20 mouse cellular contexts compared by ENCODE assay signal in the genomic region with DNA sequence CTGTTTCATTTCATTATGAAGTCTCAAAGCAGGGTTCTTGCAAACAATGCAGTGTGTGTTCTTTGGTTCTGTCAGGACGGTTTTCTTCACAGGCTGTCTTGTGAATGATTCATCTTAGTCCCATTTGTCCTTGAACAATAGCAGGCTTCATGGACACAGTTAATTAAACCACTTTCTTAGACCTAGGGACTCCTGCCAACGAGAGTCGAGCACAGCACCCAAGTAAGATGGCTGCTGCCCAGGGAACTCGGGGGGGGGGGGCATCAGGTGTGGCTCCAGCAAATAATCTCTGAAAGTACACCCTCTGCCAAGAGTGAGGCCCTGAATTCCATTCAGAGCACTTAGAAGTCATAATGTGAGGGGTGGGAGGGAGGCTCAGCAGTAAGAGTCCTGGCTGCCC. TPM values are rescaled to one million over a fixed set of nuclear protein-coding genes. Genes with fewer than 3 reads are reported as not detected.
DNase-seq lines count a peak whose midpoint lies in the region; ATAC-seq and TF ChIP-seq lines count a peak whose summit lies in the region.
"Had no signal": no experiment of that assay in that cellular context is flagged by ENCODE, and none has a peak within 500 bp of the region (broad histone marks: within the 10 kb centered on the region; RNA-seq: fewer than 3 reads in every experiment).

No protein-coding gene starts in this region.

- no peak overlapping the region for H3K4me2 ChIP-seq in forebrain, postnatal 0 days (ENCODE audit: low read depth)
- H3K4me2 ChIP-seq in forebrain, embryonic 16.5 days (ENCODE audit: low read length) = no peak overlapping the region
- H3K4me2 ChIP-seq in midbrain, embryonic 14.5 days (ENCODE audit: low read length) = no peak overlapping the region
- no peak overlapping the region for H3K4me2 ChIP-seq in midbrain, embryonic 15.5 days
- H3K4me2 ChIP-seq: forebrain, embryonic 13.5 days; kidney, embryonic 15.5 days; limb, embryonic 12.5 days; liver, embryonic 12.5 days had no signal

- no peak overlapping the region for H3K9ac ChIP-seq in forebrain, postnatal 0 days
- no peak overlapping the region for H3K9ac ChIP-seq in forebrain, embryonic 16.5 days (replicated peaks; ENCODE audit: low read depth, low read length)
- no peak overlapping the region for H3K9ac ChIP-seq in midbrain, embryonic 14.5 days (replicated peaks; ENCODE audit: low read length)
- no peak overlapping the region for H3K9ac ChIP-seq in midbrain, embryonic 15.5 days
- H3K9ac ChIP-seq: forebrain, embryonic 13.5 days; kidney, embryonic 15.5 days; limb, embryonic 12.5 days; liver, embryonic 12.5 days had no signal

- H3K36me3 ChIP-seq in forebrain, postnatal 0 days (ENCODE audit: insufficient read depth) = no peaks in the 10 kb centered on the region
- no peaks in the 10 kb centered on the region for H3K36me3 ChIP-seq in forebrain, embryonic 16.5 days (ENCODE audit: control insufficient read depth, insufficient read depth)
- H3K36me3 ChIP-seq in midbrain, embryonic 14.5 days (ENCODE audit: control insufficient read depth, insufficient read depth, low read length) = no peaks in the 10 kb centered on the region
- H3K36me3 ChIP-seq in midbrain, embryonic 15.5 days (replicated peaks) = no peaks in the 10 kb centered on the region
- H3K36me3 ChIP-seq: heart, embryonic 10.5 days; kidney, embryonic 15.5 days; limb, embryonic 12.5 days; liver, embryonic 12.5 days had no signal

- WGBS in forebrain, postnatal 0 days = 12% methylated on average over 4 of the region's 4 CpGs
- 10% methylated on average over 4 of the region's 4 CpGs for WGBS in forebrain, embryonic 16.5 days
- 12% methylated on average over 4 of the region's 4 CpGs for WGBS in midbrain, embryonic 14.5 days
- WGBS in midbrain, embryonic 15.5 days = 30% methylated on average over 4 of the region's 4 CpGs

- POLR2A ChIA-PET in Patski (lab: Charles Lee) = no interaction called here

- TF ChIP-seq CTCF in forebrain, postnatal 0 days (IDR thresholded peaks at IDR 0.05; ENCODE audit: low read depth) = no peak
- TF ChIP-seq CTCF in Patski (IDR thresholded peaks at IDR 0.05) = no peak

- H3K4me3 ChIP-seq in forebrain, postnatal 0 days (ENCODE audit: low read depth, low read length) = no peak overlapping the region
- H3K4me3 ChIP-seq in forebrain, embryonic 16.5 days (replicated peaks; ENCODE audit: low read length) = no peak overlapping the region
- no peak overlapping the region for H3K4me3 ChIP-seq in midbrain, embryonic 14.5 days (replicated peaks; ENCODE audit: low read depth, low read length)
- no peak overlapping the region for H3K4me3 ChIP-seq in midbrain, embryonic 15.5 days
- H3K4me3 ChIP-seq: forebrain, embryonic 13.5 days; heart, embryonic 10.5 days; kidney, embryonic 15.5 days; limb, embryonic 12.5 days; liver, embryonic 12.5 days; myocyte had no signal

- CTCF ChIA-PET in Patski (lab: Charles Lee) = interaction anchor here (0.8 kb wide), 1 partner anchor 19 kb away, joined by 3 read pairs; no protein-coding TSS in a partner anchor

- ATAC-seq in forebrain, postnatal 0 days = no peak
- ATAC-seq in forebrain, embryonic 16.5 days = no peak
- ATAC-seq in midbrain, embryonic 14.5 days (ENCODE audit: low FRiP score, low TSS enrichment) = no peak
- ATAC-seq in midbrain, embryonic 15.5 days (replicated peaks) = no peak
- no peak for ATAC-seq in Patski
- ATAC-seq in megakaryocyte progenitor cell, adult 5-6 weeks (replicated peaks; ENCODE audit: poor library complexity) = no peak
- ATAC-seq: CD4-positive, CD25-positive, alpha-beta regulatory T cell, adult 4 months; forebrain, embryonic 13.5 days; liver, embryonic 12.5 days had no signal

- no peaks in the 10 kb centered on the region for H3K9me3 ChIP-seq in forebrain, postnatal 0 days (ENCODE audit: low read length)
- H3K9me3 ChIP-seq in forebrain, embryonic 16.5 days (ENCODE audit: control insufficient read depth, low read length) = no peaks in the 10 kb centered on the region
- no peaks in the 10 kb centered on the region for H3K9me3 ChIP-seq in midbrain, embryonic 14.5 days (ENCODE audit: control insufficient read depth, low read length)
- no peaks in the 10 kb centered on the region for H3K9me3 ChIP-seq in midbrain, embryonic 15.5 days
- H3K9me3 ChIP-seq: forebrain, embryonic 13.5 days; heart, embryonic 10.5 days; kidney, embryonic 15.5 days; limb, embryonic 12.5 days; liver, embryonic 12.5 days had no signal

- in situ Hi-C loops in Patski (cut with MboI; ENCODE audit: low pct_unique_long_range_greater_than_20kb) = no loop called here

- H3K4me1 ChIP-seq in forebrain, postnatal 0 days (ENCODE audit: insufficient read depth) = no peaks in the 10 kb centered on the region
- H3K4me1 ChIP-seq in forebrain, embryonic 16.5 days (replicated peaks; ENCODE audit: control insufficient read depth, insufficient read depth, low read length) = 0 out of 2 replicates have a peak, but pooled peaks cover 6% of the 10 kb centered on the region
- H3K4me1 ChIP-seq in midbrain, embryonic 14.5 days (ENCODE audit: control insufficient read depth, insufficient read depth, low read length) = no peaks in the 10 kb centered on the region
- no peaks in the 10 kb centered on the region for H3K4me1 ChIP-seq in midbrain, embryonic 15.5 days
- H3K4me1 ChIP-seq: liver, embryonic 12.5 days had no signal

- peak; percentile 10 for DNase-seq in forebrain, postnatal 0 days
- DNase-seq in midbrain, embryonic 14.5 days = peak; percentile 28
- DNase-seq in 3T3-L1 (ENCODE audit: low read depth, low spot score) (peak; percentile 36), Patski (ENCODE audit: low read depth, low spot score) (peak; percentile 34)
- DNase-seq: cerebellum, adult 11-12 months; cerebellum, postnatal 14 days; gastrocnemius, postnatal 25 days; lung, adult 2 months; right cerebral cortex, postnatal 4 days; thymus, postnatal 36 days had no signal

- no peaks in the 10 kb centered on the region for H3K27me3 ChIP-seq in forebrain, postnatal 0 days (ENCODE audit: insufficient read depth, low read length)
- H3K27me3 ChIP-seq in forebrain, embryonic 16.5 days (replicated peaks; ENCODE audit: control insufficient read depth, insufficient read depth, low read length) = no peaks in the 10 kb centered on the region
- no peaks in the 10 kb centered on the region for H3K27me3 ChIP-seq in midbrain, embryonic 14.5 days (ENCODE audit: control insufficient read depth, insufficient read depth, low read length)
- no peaks in the 10 kb centered on the region for H3K27me3 ChIP-seq in midbrain, embryonic 15.5 days (replicated peaks)
- H3K27me3 ChIP-seq in Patski = no peaks in the 10 kb centered on the region
- H3K27me3 ChIP-seq: forebrain, embryonic 13.5 days; kidney, embryonic 15.5 days; limb, embryonic 12.5 days had no signal

- H3K27ac ChIP-seq in forebrain, postnatal 0 days (ENCODE audit: low read depth, low read length) = no peak overlapping the region
- H3K27ac ChIP-seq in forebrain, embryonic 16.5 days (ENCODE audit: low read length) = no peak overlapping the region
- H3K27ac ChIP-seq in midbrain, embryonic 14.5 days (replicated peaks; ENCODE audit: low read depth, low read length) = no peak overlapping the region
- H3K27ac ChIP-seq in midbrain, embryonic 15.5 days = no peak overlapping the region
- H3K27ac ChIP-seq: forebrain, embryonic 13.5 days; heart, embryonic 10.5 days; kidney, embryonic 15.5 days; limb, embryonic 12.5 days; liver, embryonic 12.5 days had no signal

RNA-seq across cellular contexts. Expression of a gene that starts 30.0 kb away (rescaled TPM):
- 0.77 and 0.90 TPM in 2 replicates for total RNA-seq in forebrain, postnatal 0 days (2014; rRNA removed)
- polyA plus RNA-seq in forebrain, postnatal 0 days (2015; fragmentation: Nextera tagmentation; extraction: Ambion mirVana) = 0.19 and 0.25 TPM in 2 replicates
- 0.16 and 0.23 TPM in 2 replicates for polyA plus RNA-seq in forebrain, embryonic 16.5 days (2015; fragmentation: Nextera tagmentation; extraction: Ambion mirVana)
- 0.13 and 0.29 TPM in 2 replicates for polyA plus RNA-seq in midbrain, embryonic 14.5 days (2014; fragmentation: Nextera tagmentation; extraction: Ambion mirVana)
- 0.14 and 0.18 TPM in 2 replicates for polyA plus RNA-seq in midbrain, embryonic 15.5 days (2015; fragmentation: Nextera tagmentation; extraction: Ambion mirVana)
- 25.5 TPM for polyA plus RNA-seq in Patski (2021)
- 0.42 and 0.90 TPM in 2 replicates for total RNA-seq in megakaryocyte progenitor cell, adult 5-6 weeks (2015)
- 0.41 and 0.46 TPM in 2 replicates for total RNA-seq in megakaryocyte progenitor cell, adult 5-6 weeks (2017)

Comparison
In these comparisons a context has a peak if more than half of its experiments do, and no peak if none do; other contexts are left out.
1. RNA of a gene that starts 30.0 kb away (polyA plus RNA-seq): 25.5 TPM in Patski (single experiment); 0.13 to 0.29 TPM in midbrain, embryonic 14.5 days, 0.19 to 0.25 TPM in forebrain, postnatal 0 days, 0.16 to 0.23 TPM in forebrain, embryonic 16.5 days and 0.14 to 0.18 TPM in midbrain, embryonic 15.5 days; every median in the first group is over 10 times any median in the second.
2. Peak in every context shown above with its lines, with median percentiles within 50 percentile points of each other: DNase-seq.